Mouse (Mus musculus): ENCODE data around the gene Trim38.

The Trim38 gene

GRCm38 (mm10) chr13:23836630-23837029, 66.9 kb downstream of the Trim38 start:
- no peak for DNase-seq (ENCODE audit: low read depth, low spot score)

GRCm38 (mm10) chr13:23839308-23839707, 69.6 kb downstream of the Trim38 start, which contains the start of gene Slc17a3:
Gene Slc17a3, plus strand, starts transcription at chr13:23839434.
- no peak for DNase-seq (ENCODE audit: low read depth, low spot score)

Measured in 3T3-L1 (cell line).